Mouse (Mus musculus): ENCODE results near the gene Ift20. TPM values are rescaled to one million over a fixed set of nuclear protein-coding genes. Genes with fewer than 3 reads are reported as not detected.
"Not testable (repeated sequence)": the region's sequence is repeated elsewhere in the genome, so short reads cannot be mapped to it uniquely, and the experiment has no call there.

Gene Ift20
- polyA plus RNA-seq, 1 experiment: 56.8 TPM

GRCm38 (mm10) chr11:78521880-78522279 lies 14.3 kb upstream of the Ift20 start:
- Histone ChIP-seq H3K4me1 (ENCODE audit: control insufficient read depth, insufficient read depth, low read length) (peaks cover 6% of the 10 kb centered on the region; the same call in 1 of the 2 replicates), H3K4me3 (ENCODE audit: insufficient read depth, low read length) (no peak overlapping the region), H3K27ac (ENCODE audit: insufficient read depth, low read length) (peak overlapping the region; percentile 91)
- no peak for TF ChIP-seq POLR2A (IDR thresholded peaks at IDR 0.05; ENCODE audit: low read depth, low read length)
- TF ChIP-seq CTCF (IDR thresholded peaks at IDR 0.05; ENCODE audit: borderline replicate concordance, insufficient read depth, low read length): no peak

GRCm38 (mm10) chr11:78522481-78522997 lies 13.6 kb upstream of the Ift20 start:
- Histone ChIP-seq H3K27ac (ENCODE audit: insufficient read depth, low read length) (peak overlapping the region; percentile 91), H3K4me1 (ENCODE audit: control insufficient read depth, insufficient read depth, low read length) (peaks cover 6% of the 10 kb centered on the region; the same call in 1 of the 2 replicates), H3K4me3 (ENCODE audit: insufficient read depth, low read length) (no peak overlapping the region)
- TF ChIP-seq CTCF (IDR thresholded peaks at IDR 0.05; ENCODE audit: borderline replicate concordance, insufficient read depth, low read length) (no peak), POLR2A (IDR thresholded peaks at IDR 0.05; ENCODE audit: low read depth, low read length) (no peak)

GRCm38 (mm10) chr11:78523241-78523955 lies 12.8 kb upstream of the Ift20 start:
- Histone ChIP-seq H3K4me1 (ENCODE audit: control insufficient read depth, insufficient read depth, low read length) (peaks cover 6% of the 10 kb centered on the region; the same call in 1 of the 2 replicates), H3K27ac (ENCODE audit: insufficient read depth, low read length) (peak overlapping the region; percentile 91), H3K4me3 (ENCODE audit: insufficient read depth, low read length) (no peak overlapping the region)
- TF ChIP-seq CTCF (IDR thresholded peaks at IDR 0.05; ENCODE audit: borderline replicate concordance, insufficient read depth, low read length): no peak
- no peak; the same call in 1 of the 2 replicates for TF ChIP-seq POLR2A (IDR thresholded peaks at IDR 0.05; ENCODE audit: low read depth, low read length)

- Histone ChIP-seq H3K4me3 (ENCODE audit: insufficient read depth, low read length) (no peak overlapping the region), H3K4me1 (ENCODE audit: control insufficient read depth, insufficient read depth, low read length) (peaks cover 6% of the 10 kb centered on the region; the same call in 1 of the 2 replicates), H3K27ac (ENCODE audit: insufficient read depth, low read length) (peak overlapping the region; percentile 91)
- TF ChIP-seq CTCF (IDR thresholded peaks at IDR 0.05; ENCODE audit: borderline replicate concordance, insufficient read depth, low read length): no peak
- TF ChIP-seq POLR2A (IDR thresholded peaks at IDR 0.05; ENCODE audit: low read depth, low read length): no peak
These were observed 11.3 kb upstream of the Ift20 start for GRCm38 (mm10) chr11:78524838-78525237.

- no peak for TF ChIP-seq CTCF (IDR thresholded peaks at IDR 0.05; ENCODE audit: borderline replicate concordance, insufficient read depth, low read length)
- Histone ChIP-seq H3K4me3 (ENCODE audit: insufficient read depth, low read length) (no peak overlapping the region), H3K27ac (ENCODE audit: insufficient read depth, low read length) (no peak overlapping the region), H3K4me1 (ENCODE audit: control insufficient read depth, insufficient read depth, low read length) (peaks cover 1% of the 10 kb centered on the region; the same call in 1 of the 2 replicates)
These were observed 7.4 kb upstream of the Ift20 start for GRCm38 (mm10) chr11:78528714-78529113.

- H3K27ac ChIP-seq (ENCODE audit: insufficient read depth, low read length): no peak overlapping the region
- H3K4me1 ChIP-seq (ENCODE audit: control insufficient read depth, insufficient read depth, low read length): no peaks in the 10 kb centered on the region
- TF ChIP-seq POLR2A (IDR thresholded peaks at IDR 0.05; ENCODE audit: low read depth, low read length) (no peak), CTCF (IDR thresholded peaks at IDR 0.05; ENCODE audit: borderline replicate concordance, insufficient read depth, low read length) (no peak)
- no peak overlapping the region for H3K4me3 ChIP-seq (ENCODE audit: insufficient read depth, low read length)
These were observed 6.2 kb upstream of the Ift20 start for GRCm38 (mm10) chr11:78530001-78530400.

GRCm38 (mm10) chr11:78531046-78531445 lies 5.1 kb upstream of the Ift20 start:
- H3K4me1 ChIP-seq (ENCODE audit: control insufficient read depth, insufficient read depth, low read length): no peaks in the 10 kb centered on the region
- TF ChIP-seq CTCF (IDR thresholded peaks at IDR 0.05; ENCODE audit: borderline replicate concordance, insufficient read depth, low read length): no peak
- no peak for TF ChIP-seq POLR2A (IDR thresholded peaks at IDR 0.05; ENCODE audit: low read depth, low read length)
- H3K27ac ChIP-seq (ENCODE audit: insufficient read depth, low read length): no peak overlapping the region
- no peak overlapping the region for H3K4me3 ChIP-seq (ENCODE audit: insufficient read depth, low read length)

GRCm38 (mm10) chr11:78531515-78531914 lies 4.6 kb upstream of the Ift20 start:
- not testable (repeated sequence) for H3K27ac ChIP-seq (ENCODE audit: insufficient read depth, low read length); H3K4me3 ChIP-seq (ENCODE audit: insufficient read depth, low read length); H3K4me1 ChIP-seq (ENCODE audit: control insufficient read depth, insufficient read depth, low read length)

GRCm38 (mm10) chr11:78534516-78534915 lies 1.6 kb upstream of the Ift20 start:
- 0 out of 2 replicates have a peak overlapping the region, but pooled peaks have one; percentile 72 for H3K27ac ChIP-seq (ENCODE audit: insufficient read depth, low read length)
- TF ChIP-seq CTCF (IDR thresholded peaks at IDR 0.05; ENCODE audit: borderline replicate concordance, insufficient read depth, low read length) (no peak; the same call in 1 of the 2 replicates), POLR2A (IDR thresholded peaks at IDR 0.05; ENCODE audit: low read depth, low read length) (no peak)
- H3K4me3 ChIP-seq (ENCODE audit: insufficient read depth, low read length): peak overlapping the region; percentile 80
- H3K4me1 ChIP-seq (ENCODE audit: control insufficient read depth, insufficient read depth, low read length): no peaks in the 10 kb centered on the region; the same call in 1 of the 2 replicates

GRCm38 (mm10) chr11:78535376-78536079 lies 633 bp upstream of the Ift20 start:
- H3K4me3 ChIP-seq (ENCODE audit: insufficient read depth, low read length): peak overlapping the region; percentile 80
- peak overlapping the region; percentile 72 for H3K27ac ChIP-seq (ENCODE audit: insufficient read depth, low read length)
- TF ChIP-seq POLR2A (IDR thresholded peaks at IDR 0.05; ENCODE audit: low read depth, low read length) (peak; percentile 42; the same call in 1 of the 2 replicates), CTCF (IDR thresholded peaks at IDR 0.05; ENCODE audit: borderline replicate concordance, insufficient read depth, low read length) (no peak)
- H3K4me1 ChIP-seq (ENCODE audit: control insufficient read depth, insufficient read depth, low read length): no peaks in the 10 kb centered on the region; the same call in 1 of the 2 replicates
